Mouse (Mus musculus) ovary, postnatal 14 days (tissue): ENCODE data around the gene Cmss1.
A peak's percentile ranks its signal among the peaks of the same experiment; 100 is the strongest.

Experiments used
- DNase-seq: peaks from one replicate; pipeline ENCODE4 v3.0.0; 2022; ENCODE audit warnings: low spot score

Cmss1 gene

DNA sequence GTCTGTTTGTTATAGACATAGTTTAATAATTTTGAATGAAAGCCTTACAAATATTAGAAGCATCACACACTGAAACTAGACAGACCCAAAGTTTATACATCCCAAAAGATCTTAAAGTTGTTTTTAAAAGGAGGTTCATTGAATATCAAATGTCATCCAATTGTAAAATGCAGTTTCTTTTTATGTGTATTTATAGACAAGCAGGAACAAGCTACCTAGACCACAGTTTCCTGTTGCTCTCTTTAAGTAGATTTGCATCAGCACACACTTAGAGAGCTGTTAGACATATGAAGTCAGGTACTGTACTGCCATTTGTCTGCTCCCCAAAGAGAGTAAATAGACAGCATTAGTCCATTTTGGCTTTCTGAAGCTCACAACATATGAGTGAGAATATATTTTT is 135.6 kb downstream of the Cmss1 start:
- DNase-seq = no peak

DNA sequence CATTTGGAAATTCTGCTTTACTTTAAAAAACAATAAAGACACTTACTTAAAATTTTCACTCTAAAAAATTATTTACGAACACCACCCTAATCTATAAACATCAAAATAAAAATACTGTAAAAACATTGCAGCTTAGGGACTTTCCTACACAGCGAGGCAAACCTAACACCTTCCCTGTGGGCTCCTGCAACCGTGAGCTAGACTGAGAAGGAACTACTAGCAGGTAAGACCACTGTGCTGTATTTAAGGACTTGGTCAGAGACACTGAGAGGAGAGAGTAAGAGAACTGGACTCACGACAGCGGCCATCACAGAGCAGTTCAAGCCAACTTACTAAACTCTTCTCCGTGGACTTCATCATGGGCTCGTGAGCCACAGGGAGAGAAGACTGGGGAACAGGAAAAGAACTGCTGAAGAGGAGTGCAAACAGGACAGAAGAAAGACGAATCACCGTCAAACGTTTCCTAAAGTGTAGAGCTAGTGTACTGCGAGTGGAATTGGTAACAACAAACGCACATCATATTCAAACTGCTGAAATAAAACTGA is 136.3 kb downstream of the Cmss1 start:
- no peak for DNase-seq

DNA sequence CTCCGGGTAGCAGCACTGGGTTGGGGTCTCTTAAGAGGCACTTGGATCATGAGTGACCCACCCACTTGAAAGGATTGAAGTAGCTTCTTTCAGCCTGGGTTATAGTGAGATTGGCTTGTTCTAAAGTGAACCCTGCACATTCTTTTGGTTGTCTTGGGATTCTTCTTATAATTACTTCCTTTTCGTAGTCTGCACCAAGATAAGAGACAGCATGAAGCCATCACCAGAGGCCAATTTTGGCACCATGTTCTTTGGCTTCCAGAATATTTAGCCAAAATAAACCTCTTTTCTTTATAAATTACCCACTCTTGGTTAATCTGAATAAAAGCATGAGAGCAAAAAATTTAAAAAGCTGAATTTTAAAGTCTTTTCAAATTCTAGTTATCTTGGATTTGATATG is 136.8 kb downstream of the Cmss1 start:
- DNase-seq = no peak

DNA sequence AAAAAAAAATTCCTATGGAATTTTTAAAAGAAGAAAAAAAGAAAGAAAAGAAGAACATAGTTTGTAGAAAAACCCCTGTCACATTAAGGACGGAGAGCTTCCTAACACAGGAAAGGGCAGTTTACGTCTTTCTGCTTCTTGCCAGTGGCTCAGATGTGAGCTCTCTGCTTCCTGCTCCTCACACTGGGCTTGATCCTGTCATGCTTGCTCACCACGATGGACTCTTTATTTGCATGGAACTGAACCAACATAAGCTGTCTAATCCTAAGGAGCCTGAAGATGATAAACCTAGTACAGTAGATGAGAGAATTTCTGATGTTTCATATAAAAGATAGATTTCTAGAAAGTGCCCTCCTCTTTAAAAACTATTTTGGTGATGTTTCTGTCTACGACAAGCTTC is 137.4 kb downstream of the Cmss1 start:
- no peak for DNase-seq

DNA sequence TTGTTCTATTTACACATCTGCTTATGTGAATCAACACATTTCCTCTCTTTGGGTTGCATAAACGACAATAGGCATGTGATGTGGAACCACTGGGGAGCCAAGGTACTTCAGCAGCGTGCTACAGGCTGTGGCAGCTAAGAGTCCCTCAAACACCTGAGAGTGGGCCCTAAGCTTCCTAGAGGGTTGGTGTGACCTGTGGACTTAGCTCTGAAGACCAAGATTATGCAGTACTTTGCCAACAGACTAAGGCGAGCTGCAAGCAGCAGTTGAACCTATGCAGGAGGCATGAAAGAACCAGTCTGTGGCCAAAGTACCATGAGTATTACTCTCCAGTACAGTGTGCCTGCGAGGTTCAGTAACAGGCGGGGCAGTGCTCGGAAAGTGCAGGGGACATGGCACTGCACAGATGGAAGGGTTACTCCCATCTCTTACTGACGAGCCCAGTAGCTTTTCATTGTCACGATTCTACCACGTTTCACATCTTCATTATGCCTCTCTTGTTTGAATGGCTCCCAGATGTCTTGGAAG is 141.2 kb downstream of the Cmss1 start:
- no peak for DNase-seq

DNA sequence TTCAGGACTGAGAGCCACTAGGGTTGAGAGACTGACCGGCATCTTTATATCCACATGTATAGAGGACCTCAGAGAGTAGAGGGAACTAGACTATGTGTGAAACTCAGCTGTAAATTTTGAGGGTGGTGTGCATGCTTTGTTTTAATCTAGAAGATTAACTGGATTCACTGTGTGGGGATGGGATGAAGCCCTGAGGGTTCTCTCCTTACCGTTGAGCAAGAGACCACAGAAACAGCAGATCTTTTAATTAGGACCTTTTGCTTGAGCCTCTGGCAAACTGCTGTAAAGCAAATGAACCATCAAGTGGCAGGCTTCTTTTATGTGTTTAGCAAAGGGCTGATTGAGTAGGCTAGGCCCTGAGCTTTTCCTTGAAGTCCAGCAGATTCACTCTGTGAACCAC is 150.7 kb downstream of the Cmss1 start:
- DNase-seq = no peak

DNA sequence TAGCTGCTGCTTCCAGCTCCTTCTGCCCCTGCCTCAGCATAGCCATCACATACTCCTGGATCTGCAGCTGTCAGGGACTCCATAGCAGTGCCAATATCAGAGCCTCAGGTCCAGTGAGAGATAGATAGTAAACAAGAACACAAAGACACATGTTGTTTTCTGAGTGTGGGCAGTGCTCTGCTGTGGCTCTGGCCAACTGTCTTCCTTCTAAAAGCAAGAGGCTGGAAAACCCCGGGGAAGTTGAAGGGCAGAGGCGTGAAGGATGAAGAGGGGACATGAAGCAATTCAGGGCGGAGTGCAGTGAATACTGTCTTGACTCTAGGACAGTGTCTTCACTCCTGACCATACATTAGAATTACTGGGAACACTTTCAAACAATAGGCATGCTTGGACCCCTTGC is 151.1 kb downstream of the Cmss1 start:
- DNase-seq = no peak

DNA sequence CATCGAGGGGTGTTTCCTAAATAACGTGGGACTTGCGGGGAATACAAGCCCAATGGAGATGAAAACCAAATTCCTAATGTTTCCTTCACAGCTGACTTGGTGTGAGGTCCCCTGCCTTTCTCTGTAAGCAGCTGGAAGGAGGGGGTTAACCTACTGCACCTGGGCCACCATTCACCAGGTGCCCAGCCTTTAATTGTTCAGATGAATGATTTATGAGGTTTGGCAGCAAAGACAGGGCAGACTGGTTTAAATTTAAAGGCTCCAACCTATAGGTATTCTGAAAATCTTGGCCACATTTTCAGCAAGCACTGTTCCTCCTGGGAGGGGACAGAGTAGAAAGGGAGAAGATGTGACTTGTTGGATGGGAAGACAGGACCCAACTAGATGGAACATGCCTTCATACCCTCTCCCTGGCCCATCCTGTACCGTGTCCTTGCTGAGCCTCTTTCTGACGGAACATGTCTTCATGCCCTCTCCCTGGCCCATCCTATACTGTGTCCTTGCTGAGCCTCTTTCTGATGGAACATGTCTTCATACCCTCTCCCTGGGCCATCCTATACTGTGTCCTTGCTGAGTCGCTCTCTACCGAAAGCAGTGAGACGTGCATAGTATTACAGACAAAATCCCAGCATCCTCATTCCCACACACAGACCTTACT is 152.4 kb downstream of the Cmss1 start:
- no peak for DNase-seq

DNA sequence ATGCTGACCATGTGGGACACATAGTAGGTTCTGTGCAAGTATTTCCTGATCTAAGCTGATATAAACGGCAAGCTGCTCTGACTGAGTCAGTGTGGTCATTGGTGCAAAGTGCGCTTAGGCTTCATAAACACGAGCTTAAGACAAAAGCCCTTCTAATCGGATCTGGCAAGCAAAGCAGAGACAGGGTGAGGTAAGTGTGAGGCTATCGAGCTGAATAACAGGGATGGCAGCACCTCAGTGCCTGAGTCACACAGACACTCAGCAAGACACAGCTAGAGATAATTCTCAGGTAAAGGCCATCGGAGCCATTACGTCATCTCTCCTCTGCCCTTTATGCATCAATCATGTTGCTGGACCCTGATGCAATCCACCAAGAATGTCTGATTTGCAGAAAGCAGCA is 153.7 kb downstream of the Cmss1 start:
- no peak for DNase-seq

DNA sequence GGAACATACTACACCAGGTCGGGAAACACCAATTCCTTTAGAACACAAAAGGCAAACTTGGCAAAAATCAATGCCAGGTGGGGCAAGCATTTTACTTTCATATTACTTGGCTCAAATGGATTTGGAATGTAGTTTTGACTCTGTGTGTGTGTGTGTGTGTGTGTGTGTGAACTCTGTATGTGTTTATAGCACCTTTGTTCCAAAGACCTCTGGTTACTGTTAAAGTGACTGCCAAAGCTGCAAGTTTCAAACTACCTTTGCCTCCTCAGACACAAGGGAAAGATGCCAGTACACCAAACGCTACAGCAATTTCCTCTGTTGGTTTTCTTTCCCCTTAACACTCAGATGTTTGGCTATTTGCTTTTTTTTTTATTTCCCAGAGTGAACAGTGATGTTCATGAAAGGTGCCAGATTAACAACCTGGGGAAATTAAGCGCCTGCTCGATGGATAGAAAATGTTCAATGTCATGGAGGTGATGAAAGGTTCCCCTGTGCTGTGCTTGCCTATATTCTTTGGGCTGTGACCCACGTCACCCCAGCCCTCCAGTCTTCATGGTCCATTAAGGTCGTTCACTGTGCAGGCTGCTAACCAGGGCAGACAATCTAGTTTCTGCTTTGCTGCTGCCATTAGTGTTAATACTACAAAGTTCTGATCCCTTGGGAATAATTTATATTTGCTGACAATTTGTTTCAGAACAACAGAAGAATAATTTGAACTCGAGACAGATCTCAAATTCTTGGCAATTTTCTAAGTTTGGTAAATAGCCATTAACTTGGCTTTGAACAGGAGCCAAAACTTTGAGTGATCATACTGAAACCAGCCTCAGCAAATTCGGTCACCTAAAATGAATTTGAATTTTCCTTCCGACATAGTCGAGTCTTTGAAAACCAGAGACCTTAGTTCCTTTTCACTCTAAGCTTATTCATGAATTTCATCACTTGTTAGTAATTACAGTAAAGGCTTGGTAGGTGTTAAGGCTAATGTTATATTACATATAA is 161.3 kb downstream of the Cmss1 start:
- DNase-seq = no peak

DNA sequence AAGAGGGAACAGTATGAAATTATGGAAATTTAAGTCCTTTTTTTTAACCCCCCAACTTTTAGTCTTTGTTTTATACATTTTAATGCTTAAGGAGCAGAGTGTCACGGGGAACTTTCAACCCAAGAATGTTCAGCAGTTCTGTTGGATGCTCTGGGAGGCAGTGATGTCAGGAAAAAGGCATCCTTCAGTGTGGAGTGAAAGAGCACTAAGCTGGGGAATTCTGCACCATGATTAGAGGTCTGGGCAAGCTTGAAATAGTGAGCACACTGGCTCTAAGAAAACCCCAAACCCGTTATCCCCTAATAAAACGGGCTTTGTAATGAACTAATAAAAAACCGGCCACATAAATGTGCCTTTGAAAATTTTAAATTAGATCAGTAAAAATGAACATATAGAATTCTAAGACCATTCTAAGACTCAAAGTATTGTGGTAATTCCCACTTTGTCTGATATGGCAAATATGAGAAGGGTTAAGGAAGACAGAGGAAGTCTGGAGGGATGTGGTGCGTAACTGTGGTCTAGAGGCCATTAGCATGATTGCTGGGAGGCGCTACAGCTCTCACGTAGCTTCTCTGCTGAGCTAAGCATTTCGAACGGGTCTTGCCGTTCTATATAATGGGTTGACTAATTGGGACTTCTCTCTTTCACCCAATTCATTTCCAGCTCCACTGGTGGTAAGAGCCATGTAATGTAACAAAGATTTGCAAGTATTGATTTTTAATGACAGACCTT is 165.8 kb downstream of the Cmss1 start:
- DNase-seq = no peak

DNA sequence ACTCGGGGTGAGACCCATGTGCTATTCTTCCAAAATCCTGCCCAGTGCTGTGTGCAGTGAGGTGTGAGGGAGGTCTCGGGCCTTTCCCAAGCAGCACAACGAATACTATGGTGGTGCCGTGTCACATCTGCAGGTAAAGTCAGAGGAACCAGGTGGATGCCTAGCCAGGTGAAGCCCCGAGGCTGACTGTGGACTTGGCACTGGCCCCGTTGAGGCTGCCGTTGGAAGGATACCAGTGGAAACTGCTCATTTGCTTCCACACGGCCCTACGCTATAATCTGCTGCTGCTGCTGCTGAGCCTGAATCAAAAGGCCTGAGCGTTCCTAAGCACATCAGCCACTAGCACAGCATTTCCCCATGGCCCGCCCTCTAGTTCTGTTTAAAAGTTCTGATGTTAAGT is 167.5 kb downstream of the Cmss1 start:
- DNase-seq = no peak

DNA sequence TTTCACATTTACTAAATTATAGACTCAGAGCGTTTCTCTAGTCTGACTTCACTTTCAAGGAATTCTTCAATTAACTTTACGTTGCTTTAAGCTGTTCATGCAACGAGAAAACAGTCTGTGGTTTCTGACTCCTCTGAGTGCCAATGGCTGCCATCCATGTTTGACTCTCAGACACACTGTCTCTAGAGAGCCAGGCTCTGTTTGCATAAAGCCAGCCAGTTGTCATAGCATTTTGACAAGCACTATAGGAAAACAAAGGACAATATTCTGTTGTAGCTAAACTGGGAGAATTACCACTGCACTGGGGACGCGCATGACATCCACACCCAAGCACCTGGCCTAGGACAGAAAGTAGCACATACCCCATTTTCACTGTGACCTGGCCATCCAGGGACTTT is 168.4 kb downstream of the Cmss1 start:
- no peak for DNase-seq

DNA sequence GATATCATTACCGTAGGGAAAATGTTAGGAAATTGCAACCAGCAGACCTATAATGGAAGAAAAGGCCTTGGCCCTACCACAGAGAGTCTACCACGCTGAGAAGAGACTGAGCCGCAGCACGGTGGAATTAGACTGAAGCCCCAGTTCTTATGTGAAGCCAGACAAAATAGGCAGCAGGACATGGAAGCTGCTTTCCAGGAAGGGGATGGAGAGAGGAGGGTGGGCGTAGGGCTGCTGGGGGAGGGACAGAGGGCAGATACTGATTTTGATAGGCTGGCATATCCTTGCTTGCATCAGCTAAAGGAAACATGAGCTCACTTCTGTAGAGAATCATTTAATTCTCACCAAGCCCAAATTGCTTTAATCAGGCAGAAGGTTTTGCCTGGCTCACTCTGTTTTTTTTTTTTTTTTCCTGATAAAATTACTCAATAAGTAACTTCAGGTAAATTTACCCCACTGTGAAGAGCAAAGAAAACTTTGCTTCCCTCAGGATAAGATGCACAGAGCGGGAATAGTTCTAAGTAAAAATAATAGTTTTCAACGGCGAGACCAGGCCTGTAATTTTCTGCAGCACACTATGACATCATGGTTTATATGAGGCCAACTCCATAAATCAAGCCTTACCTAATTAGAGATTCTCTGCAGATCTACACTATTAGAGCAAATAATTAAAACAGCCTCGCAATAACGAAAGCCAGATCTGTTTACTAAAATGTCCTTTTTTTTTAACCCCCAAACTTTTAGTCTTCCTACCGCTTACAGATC is 169.0 kb downstream of the Cmss1 start:
- no peak for DNase-seq

DNA sequence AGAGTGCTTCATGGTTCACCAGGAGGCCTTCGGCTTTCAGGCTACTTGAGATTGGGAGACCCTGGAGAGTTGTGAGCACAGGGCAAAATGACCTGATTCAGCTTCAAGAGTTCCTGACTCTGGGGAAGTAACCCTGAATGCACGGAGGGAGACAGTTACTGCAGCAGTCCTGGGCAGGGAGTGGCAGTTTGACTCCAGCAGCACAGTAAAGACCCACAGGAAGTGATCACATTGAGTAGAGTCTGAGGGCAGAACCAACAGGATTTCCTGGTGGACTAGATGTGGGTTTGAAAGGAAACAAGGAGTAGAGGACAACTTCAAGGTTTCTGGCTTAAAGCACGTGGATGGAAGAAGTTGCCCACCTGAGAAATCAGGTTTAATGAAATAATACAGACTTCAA is 172.0 kb downstream of the Cmss1 start:
- no peak for DNase-seq

DNA sequence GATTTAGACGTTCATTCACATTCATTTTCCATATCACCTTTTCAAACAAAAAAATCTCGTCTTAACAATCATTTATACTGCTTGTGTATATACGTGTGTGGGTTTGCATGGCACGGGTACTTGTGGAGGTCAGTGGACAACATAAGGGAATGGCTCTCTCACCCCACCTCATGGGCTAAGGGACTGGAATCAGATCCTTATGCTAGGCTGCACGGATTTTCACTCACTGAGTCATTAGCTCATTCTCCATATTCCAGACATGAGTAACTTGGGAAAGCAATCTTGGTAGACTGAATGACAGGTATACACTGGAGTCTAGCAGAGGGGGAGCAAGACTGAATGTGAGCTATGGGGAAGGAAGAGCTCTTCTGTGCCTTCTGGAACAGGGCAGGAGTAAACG is 173.0 kb downstream of the Cmss1 start:
- no peak for DNase-seq

DNA sequence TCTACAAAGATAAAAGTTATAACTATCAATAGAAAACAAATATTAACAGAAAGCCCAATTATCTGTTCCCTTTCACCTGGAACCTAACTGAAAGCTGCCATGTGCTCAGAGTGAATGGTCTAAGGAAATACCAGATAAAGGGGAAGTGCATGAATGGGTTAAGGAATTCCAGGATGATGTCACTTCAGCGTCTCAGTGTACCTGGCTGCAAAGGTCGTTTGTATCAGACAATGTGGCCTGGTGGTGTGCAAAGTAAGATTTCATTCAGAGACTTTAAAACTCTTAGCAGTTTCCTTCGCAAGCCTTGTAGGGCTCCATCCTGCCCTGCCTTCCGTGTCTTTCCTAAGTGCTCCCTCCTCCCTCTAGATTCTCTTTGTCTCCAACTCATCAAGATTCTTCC is 173.5 kb downstream of the Cmss1 start:
- DNase-seq = no peak

DNA sequence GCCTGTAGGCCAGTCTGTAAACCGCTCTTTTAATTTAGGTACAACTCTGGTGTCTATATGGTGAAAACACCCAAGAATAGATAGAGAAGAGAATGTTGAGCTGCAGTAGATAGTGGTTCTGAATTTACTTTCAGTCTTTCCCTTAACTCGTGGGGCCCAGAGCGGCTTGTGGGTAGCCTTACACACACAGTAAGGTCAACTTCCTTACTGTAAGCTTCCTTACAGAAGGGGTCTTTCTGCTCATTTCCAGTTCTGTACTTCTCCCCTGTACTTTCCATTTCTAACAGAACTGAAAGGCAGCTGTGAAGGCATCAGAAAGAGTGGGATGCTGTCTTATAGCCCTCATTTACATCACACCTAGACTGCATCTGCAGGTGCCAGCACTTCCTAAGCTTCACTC is 175.4 kb downstream of the Cmss1 start:
- DNase-seq = no peak

DNA sequence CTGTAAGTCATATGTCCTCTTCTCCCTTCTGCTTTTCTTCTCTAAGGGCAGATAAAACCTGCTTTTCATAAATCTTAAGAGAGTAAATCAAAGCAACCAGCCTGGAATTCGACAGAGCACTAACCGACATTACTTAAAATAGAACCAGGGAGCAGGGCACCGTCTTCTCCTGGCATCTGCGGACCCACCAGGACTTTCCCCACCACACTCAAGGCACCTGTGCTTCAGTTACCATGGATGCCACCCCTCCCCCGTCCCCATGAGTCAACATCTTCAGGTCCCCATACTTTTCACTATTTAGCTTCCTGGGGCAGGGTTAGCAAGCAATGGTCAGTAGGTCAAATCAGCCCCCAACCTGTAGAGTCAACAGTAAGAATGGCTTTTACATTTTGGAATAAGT is 177.7 kb downstream of the Cmss1 start:
- DNase-seq = no peak

DNA sequence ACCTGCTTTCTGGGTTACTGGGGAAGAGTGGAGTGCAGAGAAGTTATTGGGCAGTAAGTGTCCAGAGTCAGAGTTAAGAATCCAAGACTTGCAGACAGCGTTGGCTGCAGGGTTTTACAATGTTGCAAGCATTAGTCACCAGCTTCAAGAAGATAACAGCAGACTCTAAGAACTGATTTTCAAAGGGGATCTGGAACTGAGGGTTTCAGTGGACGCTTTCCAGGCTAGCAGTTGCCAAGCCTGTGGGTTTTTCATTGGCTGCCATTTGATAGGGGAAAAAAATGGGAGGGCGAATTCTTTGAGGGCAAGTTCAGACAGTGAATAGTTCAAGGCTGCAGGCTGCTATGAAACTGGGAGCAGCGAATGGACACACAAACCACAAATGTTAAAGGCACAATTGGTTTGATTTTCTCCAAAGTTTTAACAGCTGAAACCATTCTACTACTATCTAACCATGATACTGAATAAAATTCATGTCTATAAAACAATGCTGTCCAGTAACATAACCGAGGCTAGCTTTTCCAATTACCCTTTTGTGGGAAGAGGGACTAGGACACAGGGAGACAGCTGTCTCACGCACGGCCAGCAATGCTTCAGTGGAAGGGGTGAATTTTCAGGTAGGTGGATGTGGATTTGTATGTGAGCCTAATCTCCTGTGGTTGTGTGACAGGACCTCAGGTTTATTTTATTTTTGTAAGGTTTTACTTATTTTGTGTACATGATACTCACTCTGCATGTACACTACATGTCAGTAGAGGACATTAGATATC is 179.0 kb downstream of the Cmss1 start:
- peak; percentile 38 for DNase-seq

DNA sequence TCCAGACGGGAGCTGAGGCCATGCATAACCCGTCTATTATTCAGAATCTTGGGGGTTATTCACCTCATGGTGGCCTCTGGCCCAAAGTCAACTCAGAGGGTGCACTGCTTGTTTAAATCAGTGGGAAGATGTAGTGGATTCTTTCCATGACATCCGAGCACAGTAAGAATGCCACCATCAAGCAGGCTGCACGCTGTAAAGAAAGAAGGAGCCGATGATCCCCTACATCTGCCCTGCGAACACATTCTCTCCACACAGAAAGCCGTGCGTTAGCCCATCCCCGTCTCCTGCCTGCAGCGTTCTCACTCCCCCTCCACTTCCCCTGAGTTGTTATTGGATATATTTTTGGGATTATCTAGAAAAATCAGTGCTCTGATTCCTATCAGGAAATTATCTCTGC is 180.0 kb downstream of the Cmss1 start:
- DNase-seq = no peak
